Mouse (Mus musculus) left cerebral cortex, adult 11 months (tissue): ENCODE data around the gene Blcap.

Source experiments
- DNase-seq: peaks from one replicate; pipeline ENCODE4 v3.0.0; 2022; ENCODE audit warnings: low spot score

The Blcap gene

GRCm38 (mm10) chr2:157559858-157560257 is 11.2 kb downstream of the Blcap start, which contains the start of gene Nnat:
Nnat (plus strand) TSS chr2:157560078.
- no peak for DNase-seq

GRCm38 (mm10) chr2:157559440-157559839 is 11.6 kb downstream of the Blcap start:
- no peak for DNase-seq

- no peak for DNase-seq
These were observed 12.6 kb downstream of the Blcap start for GRCm38 (mm10) chr2:157558520-157558919.

GRCm38 (mm10) chr2:157558051-157558450 is 13.0 kb downstream of the Blcap start:
- DNase-seq, result no peak

GRCm38 (mm10) chr2:157556074-157556698 is 14.9 kb downstream of the Blcap start:
- no peak for DNase-seq

GRCm38 (mm10) chr2:157552158-157552886 is 18.8 kb downstream of the Blcap start:
- no peak for DNase-seq

GRCm38 (mm10) chr2:157550292-157550691 is 20.8 kb downstream of the Blcap start:
- DNase-seq, result no peak

GRCm38 (mm10) chr2:157546686-157547085 is 24.4 kb downstream of the Blcap start:
- no peak for DNase-seq

- no peak for DNase-seq
These were observed 26.7 kb downstream of the Blcap start for GRCm38 (mm10) chr2:157544333-157544888.

GRCm38 (mm10) chr2:157542415-157542814 is 28.7 kb downstream of the Blcap start:
- DNase-seq, result no peak

- no peak for DNase-seq
These were observed 29.4 kb downstream of the Blcap start for GRCm38 (mm10) chr2:157541631-157542030.

- DNase-seq, result no peak
These were observed 30.0 kb downstream of the Blcap start for GRCm38 (mm10) chr2:157540953-157541569.

- DNase-seq, result no peak
These were observed 30.8 kb downstream of the Blcap start for GRCm38 (mm10) chr2:157540073-157540952.

- no peak for DNase-seq
These were observed 34.0 kb downstream of the Blcap start for GRCm38 (mm10) chr2:157537118-157537517.

GRCm38 (mm10) chr2:157536476-157537081 is 34.5 kb downstream of the Blcap start:
- no peak for DNase-seq

GRCm38 (mm10) chr2:157534163-157534562 is 36.9 kb downstream of the Blcap start:
- DNase-seq, result no peak

GRCm38 (mm10) chr2:157531681-157532426 is 39.2 kb downstream of the Blcap start:
- no peak for DNase-seq

- DNase-seq, result no peak
These were observed 40.8 kb downstream of the Blcap start for GRCm38 (mm10) chr2:157530056-157530955.

- DNase-seq, result no peak
These were observed 48.5 kb downstream of the Blcap start for GRCm38 (mm10) chr2:157522556-157522955.

- peak; percentile 55 for DNase-seq
These were observed 50.6 kb downstream of the Blcap start for GRCm38 (mm10) chr2:157520496-157520895.
